Mouse (Mus musculus) limb, embryonic 10.5 days (tissue): ENCODE data around the gene Akr1c19. TPM values are rescaled to one million over a fixed set of nuclear protein-coding genes. Genes with fewer than 3 reads are reported as not detected.
"Not testable (repeated sequence)": the region's sequence is repeated elsewhere in the genome, so short reads cannot be mapped to it uniquely, and the experiment has no call there.

ENCODE experiments used
- DNase-seq: peaks from one replicate; pipeline ENCODE4 v3.0.0-alpha.2; 2017; ENCODE audit warnings: low spot score
- H3K27ac ChIP-seq: fragments of 300-500 bp; sonication (generic); 2 replicates; pipeline ENCODE4 v1.5.1; 2016; ENCODE audit warnings: mild to moderate bottlenecking
- H3K27me3 ChIP-seq: fragments of 300-500 bp; sonication (generic); 2 replicates; pipeline ENCODE4 v1.6.1; 2016; ENCODE audit warnings: low read depth, mild to moderate bottlenecking; ENCODE audit not compliant: poor library complexity, severe bottlenecking
- H3K36me3 ChIP-seq: fragments of 300-500 bp; sonication (generic); 2 replicates; pipeline ENCODE4 v1.6.1; 2016; ENCODE audit warnings: mild to moderate bottlenecking, moderate library complexity
- H3K4me1 ChIP-seq: fragments of 300-500 bp; sonication (generic); 2 replicates; pipeline ENCODE4 v1.6.1; 2016
- H3K4me3 ChIP-seq: fragments of 300-500 bp; sonication (generic); 2 replicates; pipeline ENCODE4 v1.5.1; 2016; ENCODE audit warnings: mild to moderate bottlenecking, moderate library complexity
- H3K9me3 ChIP-seq: fragments of 300-500 bp; sonication (generic); replicated peaks from 2 replicates; pipeline ENCODE4 v1.6.1; 2016; ENCODE audit warnings: mild to moderate bottlenecking
- WGBS: fragments of 180-500 bp; shearing (Covaris S2); methylation state at CpG from one replicate; pipeline ENCODE4 v1.1.7; 2016; 5-methylcytosine and 5-hydroxymethylcytosine counted together
- polyA plus RNA-seq: library from polyadenylated mRNA; unstranded; fragments of >200 nt; fragmentation: Nextera tagmentation; extraction: Ambion mirVana; gene quantifications from 2 replicates; pipeline ENCODE4 v1.2.1, GENCODE M21; 2016

Akr1c19 gene
- polyA plus RNA-seq, 1 experiment from 2014 or later, result 0.76 TPM

DNA sequence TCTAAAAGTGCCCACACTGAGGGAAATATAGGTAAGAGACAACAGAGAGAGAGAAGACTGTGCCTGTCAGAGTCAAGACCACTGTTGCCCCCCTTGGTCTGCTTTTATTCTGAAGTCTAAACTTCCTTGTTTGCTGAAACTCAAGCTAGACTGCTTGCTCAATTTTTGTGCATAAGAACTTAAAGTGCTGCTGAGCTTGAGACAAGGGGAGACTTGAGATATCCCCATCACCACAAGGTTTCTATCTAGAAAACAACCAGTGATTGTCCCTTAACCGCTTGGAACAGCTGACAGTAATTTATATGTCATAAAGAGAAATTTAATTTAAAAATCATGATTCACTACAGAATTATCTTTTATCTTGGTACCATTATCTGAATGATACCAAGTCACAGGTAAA lies 4.6 kb downstream of the Akr1c19 start:
- H3K27ac ChIP-seq, result no peak overlapping the region
- 85% methylated on average over 1 of the region's 1 CpGs for WGBS
- no peak for DNase-seq
- H3K27me3 ChIP-seq, result no peaks in the 10 kb centered on the region
- no peaks in the 10 kb centered on the region for H3K9me3 ChIP-seq
- no peak overlapping the region for H3K4me3 ChIP-seq
- H3K4me1 ChIP-seq, result no peaks in the 10 kb centered on the region
- H3K36me3 ChIP-seq, result no peaks in the 10 kb centered on the region

DNA sequence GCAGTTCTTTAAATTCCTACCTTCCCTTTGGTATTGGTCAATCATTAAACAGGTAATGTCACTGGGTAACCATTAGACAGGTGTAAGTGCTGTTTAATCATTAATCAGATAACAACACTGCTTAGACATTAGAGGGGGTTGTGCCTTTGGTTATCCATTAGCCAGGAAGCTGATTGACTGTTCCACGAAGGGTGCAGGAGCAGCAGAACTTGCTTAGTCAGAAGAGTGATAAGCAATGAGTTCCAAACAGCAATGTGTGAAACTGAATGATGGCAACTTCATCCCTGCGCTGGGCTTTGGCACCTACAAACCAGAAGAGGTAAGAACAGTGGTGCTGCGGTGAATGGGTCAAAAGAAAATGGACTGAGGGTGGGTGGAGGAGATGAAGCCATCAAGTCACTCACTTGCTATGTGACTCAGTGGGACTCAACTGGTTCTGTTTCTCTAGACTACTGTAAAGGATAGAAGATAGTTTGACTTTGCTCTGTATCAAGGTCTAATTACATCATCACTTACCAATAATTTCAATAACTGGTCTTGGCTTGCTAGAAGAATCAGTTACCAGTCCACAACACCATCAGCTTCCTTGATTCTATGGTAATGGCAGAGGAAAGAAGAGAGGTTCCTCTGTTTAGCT lies 5.2 kb downstream of the Akr1c19 start:
- WGBS, result 84% methylated on average over 3 of the region's 3 CpGs

DNA sequence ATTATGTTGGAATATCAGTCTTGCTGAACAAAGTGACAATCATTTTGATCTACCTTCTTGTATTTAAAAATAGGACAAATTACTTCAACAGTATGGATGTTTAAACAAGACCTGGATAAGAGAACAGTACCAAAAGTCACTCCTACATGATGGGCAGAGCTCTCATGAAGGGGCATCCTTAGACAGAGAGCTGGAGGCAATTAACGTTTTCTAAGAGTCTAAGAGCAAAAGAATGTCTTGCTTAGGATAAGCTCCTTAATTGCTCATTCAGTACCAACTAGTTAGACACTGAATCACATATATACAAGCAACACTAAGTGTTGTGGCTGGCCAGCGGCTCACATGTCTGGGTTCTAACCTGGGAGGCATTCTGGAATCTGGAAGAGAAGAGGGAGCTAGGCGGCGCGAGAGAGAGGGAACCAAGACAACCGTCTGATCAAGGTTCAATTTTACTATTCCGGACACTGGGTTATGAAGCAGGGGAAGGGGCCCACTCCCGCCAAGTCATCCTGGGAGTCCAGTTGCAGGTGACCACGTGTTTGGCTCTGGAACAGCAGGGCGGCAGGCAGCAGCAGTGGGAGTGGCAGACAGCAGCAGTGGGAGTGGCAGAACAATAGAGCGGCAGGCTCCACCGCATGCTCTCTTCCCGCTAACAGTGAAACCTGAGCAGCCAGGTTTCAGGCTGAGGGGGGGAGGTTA lies 16.5 kb downstream of the Akr1c19 start:
- DNase-seq, result peak; percentile 86
- H3K36me3 ChIP-seq, result no peaks in the 10 kb centered on the region
- peak overlapping the region; percentile 75 for H3K27ac ChIP-seq
- 4% methylated on average over 13 of the region's 13 CpGs for WGBS
- no peaks in the 10 kb centered on the region for H3K9me3 ChIP-seq
- H3K27me3 ChIP-seq, result no peaks in the 10 kb centered on the region
- H3K4me1 ChIP-seq, result peaks cover 10% of the 10 kb centered on the region
- H3K4me3 ChIP-seq, result peak overlapping the region; percentile 36

More for the DNA sequence above, 5.2 kb downstream of the Akr1c19 start:
- H3K4me1 ChIP-seq, result no peaks in the 10 kb centered on the region
- H3K27ac ChIP-seq, result no peak overlapping the region
- H3K4me3 ChIP-seq, result no peak overlapping the region
- DNase-seq, result no peak
- H3K36me3 ChIP-seq, result no peaks in the 10 kb centered on the region
- H3K27me3 ChIP-seq, result no peaks in the 10 kb centered on the region
- H3K9me3 ChIP-seq, result no peaks in the 10 kb centered on the region

DNA sequence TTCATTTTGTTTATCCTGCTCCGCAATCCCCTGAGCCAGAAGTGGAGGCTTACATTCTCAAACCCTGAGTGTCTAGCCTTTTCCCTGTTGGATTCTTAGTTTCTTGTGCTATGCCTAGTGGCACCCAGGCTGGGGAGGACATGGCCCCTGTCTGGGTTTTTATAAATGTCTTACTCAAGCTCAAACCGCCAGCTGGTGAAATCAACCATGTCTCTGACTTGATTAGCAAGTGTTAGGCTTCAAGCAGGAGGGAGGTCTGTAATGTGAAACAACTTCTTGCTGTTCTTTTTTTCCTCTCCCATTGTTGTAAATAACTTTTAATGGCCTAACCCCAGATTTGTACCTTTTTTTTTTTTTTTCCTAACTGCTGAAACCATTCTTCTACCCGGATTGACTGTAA lies 20.8 kb downstream of the Akr1c19 start:
- peaks cover 10% of the 10 kb centered on the region for H3K4me1 ChIP-seq
- no peak overlapping the region for H3K4me3 ChIP-seq
- H3K9me3 ChIP-seq, result no peaks in the 10 kb centered on the region
- no peaks in the 10 kb centered on the region for H3K36me3 ChIP-seq
- no peaks in the 10 kb centered on the region for H3K27me3 ChIP-seq
- H3K27ac ChIP-seq, result no peak overlapping the region
- no peak for DNase-seq
- 56% methylated on average over 3 of the region's 3 CpGs for WGBS

DNA sequence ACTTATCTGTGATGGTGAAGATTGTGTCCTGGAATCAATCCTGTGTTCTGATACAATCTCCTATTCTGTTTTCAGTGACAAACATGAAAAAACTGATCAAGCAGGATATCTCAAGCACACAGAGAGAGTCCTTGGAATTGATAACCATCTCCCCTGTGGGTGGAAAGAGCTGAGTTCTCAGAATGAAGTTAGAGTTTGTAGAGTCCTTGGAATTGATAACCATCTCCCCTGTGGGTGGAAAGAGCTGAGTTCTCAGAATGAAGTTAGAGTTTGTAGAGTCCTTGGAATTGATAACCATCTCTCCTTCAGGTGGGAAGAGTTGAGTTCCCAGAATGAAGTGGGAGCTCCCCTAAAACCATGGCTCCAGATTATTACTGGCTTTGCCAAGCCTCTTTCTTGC lies 28.4 kb downstream of the Akr1c19 start:
- H3K27ac ChIP-seq, DNase-seq, H3K4me3 ChIP-seq, H3K27me3 ChIP-seq, H3K4me1 ChIP-seq, H3K36me3 ChIP-seq, H3K9me3 ChIP-seq: not testable (repeated sequence)

DNA sequence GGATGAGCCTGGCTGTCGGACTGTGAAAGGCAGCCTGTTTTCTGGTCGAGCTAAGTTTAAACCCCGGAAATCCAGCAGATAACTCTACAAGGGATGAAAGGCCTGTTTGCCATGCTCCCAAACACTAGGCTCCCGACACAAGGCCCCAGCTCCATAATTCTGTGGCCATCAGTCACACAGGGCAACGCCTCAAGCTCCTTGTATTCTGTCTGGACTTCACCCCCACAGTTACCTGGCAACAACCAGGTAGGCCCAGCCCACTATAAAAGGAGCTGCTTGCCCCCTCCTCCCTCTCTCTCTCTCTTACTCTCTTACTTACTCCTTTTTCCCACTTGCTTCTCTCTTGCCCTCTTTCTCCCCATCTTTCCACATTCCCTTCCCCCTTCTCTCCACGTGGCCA lies 28.8 kb downstream of the Akr1c19 start:
- Histone ChIP-seq H3K27ac (no peak overlapping the region), H3K4me3 (no peak overlapping the region), H3K4me1 (no peaks in the 10 kb centered on the region), H3K9me3 (no peaks in the 10 kb centered on the region), H3K27me3 (no peaks in the 10 kb centered on the region), H3K36me3 (no peaks in the 10 kb centered on the region)
- DNase-seq, result no peak
- WGBS, result 92% methylated on average over 6 of the region's 6 CpGs

DNA sequence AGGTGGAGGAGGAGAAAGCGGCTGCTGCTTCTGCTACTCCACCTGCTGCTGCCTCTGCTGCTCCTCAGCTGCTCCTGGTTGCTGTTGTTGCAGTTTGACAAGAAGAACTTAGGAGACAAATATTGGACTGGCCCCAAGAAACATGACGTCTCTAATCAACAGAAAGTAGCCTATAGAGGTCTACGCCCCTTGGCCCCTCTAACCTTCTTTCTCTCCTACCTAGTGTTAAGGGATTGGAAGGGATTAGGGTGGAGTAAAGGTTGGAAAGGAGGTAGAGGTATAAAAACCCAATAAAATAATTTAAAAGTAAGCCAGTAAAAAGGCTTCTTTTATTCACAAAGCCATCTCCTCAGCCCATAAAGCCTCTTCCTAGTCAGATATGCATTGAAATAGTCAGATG lies 36.1 kb downstream of the Akr1c19 start:
- Histone ChIP-seq H3K27me3 (no peaks in the 10 kb centered on the region), H3K27ac (no peak overlapping the region), H3K4me1 (no peaks in the 10 kb centered on the region), H3K9me3 (no peaks in the 10 kb centered on the region), H3K36me3 (no peaks in the 10 kb centered on the region), H3K4me3 (no peak overlapping the region)
- no peak for DNase-seq
- 88% methylated on average over 3 of the region's 3 CpGs for WGBS

DNA sequence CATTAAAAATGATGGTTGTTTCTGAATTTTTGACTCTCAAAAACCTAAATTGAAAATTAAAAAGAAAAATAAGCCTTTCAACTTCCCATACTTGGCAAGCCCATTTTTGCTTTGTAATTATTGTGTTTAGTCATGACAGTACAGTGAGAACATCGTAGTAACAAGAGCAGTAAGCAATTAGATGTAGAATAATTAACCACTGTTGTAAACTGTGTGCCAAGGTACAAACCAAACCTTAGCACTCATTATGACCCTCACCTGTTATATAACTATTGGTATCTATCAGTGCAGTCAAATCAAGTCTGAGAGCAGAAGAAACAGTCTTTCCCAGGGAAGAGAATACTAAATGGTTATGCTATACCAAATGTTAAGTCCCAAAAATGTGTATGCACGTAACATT lies 36.5 kb downstream of the Akr1c19 start:
- Histone ChIP-seq H3K27me3 (no peaks in the 10 kb centered on the region), H3K4me3 (no peak overlapping the region), H3K4me1 (no peaks in the 10 kb centered on the region), H3K9me3 (no peaks in the 10 kb centered on the region), H3K36me3 (no peaks in the 10 kb centered on the region), H3K27ac (no peak overlapping the region)
- 92% methylated on average over 2 of the region's 2 CpGs for WGBS
- no peak for DNase-seq

DNA sequence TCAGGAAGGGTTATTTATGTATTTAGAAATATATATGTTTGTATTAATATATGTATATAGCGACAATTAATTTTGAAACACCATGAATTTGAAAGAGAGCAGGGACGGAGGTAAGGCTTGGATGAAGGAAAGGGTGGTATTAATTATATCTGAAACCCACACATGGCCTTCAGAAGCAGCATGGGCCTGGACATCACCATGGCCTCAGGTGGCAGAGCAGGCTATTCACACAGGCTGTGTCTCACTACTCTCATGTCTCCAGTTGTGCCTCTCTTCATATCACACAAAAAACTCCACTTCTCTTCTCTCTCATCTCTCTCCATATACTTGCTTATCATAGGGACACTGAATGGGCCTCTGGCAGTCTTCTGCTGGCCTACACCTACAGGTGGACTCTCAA lies 37.0 kb downstream of the Akr1c19 start:
- H3K4me1 ChIP-seq, H3K27ac ChIP-seq, H3K27me3 ChIP-seq, H3K9me3 ChIP-seq, H3K36me3 ChIP-seq, DNase-seq, H3K4me3 ChIP-seq: not testable (repeated sequence)
- 85% methylated on average over 2 of the region's 2 CpGs for WGBS

DNA sequence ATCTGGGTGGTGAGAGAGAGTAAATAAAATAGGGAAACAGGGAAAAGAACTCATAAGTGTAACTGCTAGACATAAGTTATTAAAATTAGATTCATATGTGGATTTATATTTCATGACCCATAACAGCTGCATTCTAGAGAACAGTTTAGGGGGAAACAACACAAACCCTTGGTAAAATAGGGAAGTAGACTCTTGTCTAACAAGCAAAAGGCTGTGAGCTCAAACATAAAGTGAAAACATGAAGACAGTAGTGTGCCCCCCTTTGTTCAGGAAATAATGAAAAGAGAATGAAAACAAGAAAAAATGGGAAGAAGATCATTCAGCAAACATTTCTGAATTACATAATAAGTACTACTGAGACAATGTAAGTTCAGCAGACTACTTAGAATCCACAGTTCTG lies 42.4 kb downstream of the Akr1c19 start:
- H3K4me1 ChIP-seq, result no peaks in the 10 kb centered on the region
- no peak overlapping the region for H3K4me3 ChIP-seq
- no peak overlapping the region for H3K27ac ChIP-seq
- H3K9me3 ChIP-seq, result no peaks in the 10 kb centered on the region
- H3K36me3 ChIP-seq, result no peaks in the 10 kb centered on the region
- no peaks in the 10 kb centered on the region for H3K27me3 ChIP-seq
- no peak for DNase-seq

DNA sequence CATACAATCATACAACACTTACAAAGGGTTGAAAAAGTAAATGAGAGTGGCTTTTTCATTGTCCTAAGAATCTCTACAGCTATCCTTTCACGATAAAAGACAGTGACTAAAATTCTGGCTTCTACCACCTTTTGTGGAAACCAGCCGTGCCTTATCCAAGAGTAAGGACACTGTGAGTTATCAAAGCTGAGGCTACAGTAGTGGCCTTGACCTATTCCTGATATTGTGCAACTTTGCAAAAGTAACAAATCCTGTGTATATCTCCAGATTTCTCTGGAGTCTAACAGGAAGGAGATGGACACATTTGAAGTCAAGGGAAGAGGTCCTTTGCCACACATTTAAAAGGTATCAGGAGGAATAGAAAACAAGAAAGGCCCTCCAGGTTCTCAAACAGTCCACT lies 49.0 kb downstream of the Akr1c19 start:
- H3K27ac ChIP-seq, result no peak overlapping the region
- DNase-seq, result no peak
- no peaks in the 10 kb centered on the region for H3K4me1 ChIP-seq
- H3K27me3 ChIP-seq, result no peaks in the 10 kb centered on the region
- no peaks in the 10 kb centered on the region for H3K9me3 ChIP-seq
- 94% methylated on average over 2 of the region's 2 CpGs for WGBS
- H3K36me3 ChIP-seq, result no peaks in the 10 kb centered on the region
- no peak overlapping the region for H3K4me3 ChIP-seq

DNA sequence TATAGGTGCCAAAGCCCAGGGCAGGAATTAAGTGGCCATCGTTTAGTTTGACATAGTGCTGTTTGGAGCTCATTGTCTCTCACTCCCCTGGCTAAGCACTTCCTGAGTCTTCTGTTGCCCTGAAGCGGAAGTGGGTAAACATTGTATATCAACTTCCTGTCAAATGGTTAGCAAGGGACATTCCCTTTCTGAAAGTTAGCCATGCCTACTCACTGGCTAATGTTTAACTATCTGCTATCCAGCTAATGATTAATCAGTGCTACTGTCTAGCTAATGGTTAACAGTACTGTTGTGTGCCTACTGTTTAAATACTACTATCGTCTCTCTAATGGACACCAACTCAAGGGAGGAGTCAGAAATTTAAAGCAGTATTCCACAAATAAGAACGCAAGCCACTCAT lies 50.8 kb downstream of the Akr1c19 start, which contains the start of gene Akr1c12:
TSS of gene Akr1c12 (minus strand) at position 150 of the 400 bp plus-strand sequence.
- Histone ChIP-seq H3K4me3 (no peak within 1 kb of the TSS), H3K27ac (no peak within 1 kb of the TSS), H3K27me3 (no peaks in the 10 kb centered on the region), H3K4me1 (no peaks in the 10 kb centered on the region), H3K9me3 (no peaks in the 10 kb centered on the region), H3K36me3 (no peaks in the 10 kb centered on the region)
- 73% methylated on average over 4 of the region's 4 CpGs for WGBS
- DNase-seq, result no peak

DNA sequence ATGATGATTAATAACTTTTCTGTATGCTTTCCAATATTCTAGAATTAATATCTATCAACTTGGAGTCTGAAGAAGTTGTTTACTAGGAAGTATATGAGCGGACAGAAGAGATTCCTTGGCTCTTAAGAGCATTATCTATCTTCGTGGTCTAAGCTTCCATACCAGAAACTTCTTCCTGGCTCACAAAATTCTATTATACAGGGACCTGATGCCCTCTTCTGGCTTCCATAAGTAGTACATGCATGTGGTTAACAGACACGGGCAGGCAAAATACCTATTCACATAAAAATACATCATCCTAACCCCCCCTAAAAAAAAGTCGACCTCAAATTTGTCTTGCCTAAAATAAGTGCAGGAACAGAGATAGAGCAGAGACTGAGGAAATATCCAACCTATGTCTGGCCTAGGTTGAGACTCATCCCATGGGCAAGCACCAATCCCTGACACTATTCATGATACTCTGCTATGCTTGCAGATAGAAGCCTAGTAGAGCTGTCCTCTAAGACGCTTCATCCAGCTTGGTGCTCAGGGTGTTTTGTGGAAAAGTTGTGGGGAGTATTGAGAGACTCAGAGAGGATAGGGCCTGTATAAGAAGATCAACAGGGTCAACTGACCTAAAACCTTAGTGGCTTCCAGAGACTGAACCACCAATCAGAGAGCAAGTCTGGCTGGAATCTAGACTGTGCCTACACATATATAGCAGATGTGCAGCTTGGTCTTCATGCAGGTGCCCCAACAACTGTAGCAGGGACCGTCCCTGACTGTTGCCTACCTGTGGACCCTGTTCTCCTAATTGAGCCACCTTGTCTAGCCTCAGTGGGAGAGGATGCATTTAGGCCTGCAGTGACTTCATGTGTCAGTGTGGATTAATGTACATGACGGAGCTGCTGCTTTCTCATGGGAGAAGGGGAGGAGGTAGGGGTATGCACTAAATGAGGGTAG lies 53.2 kb downstream of the Akr1c19 start:
- Histone ChIP-seq H3K27me3 (no peaks in the 10 kb centered on the region), H3K27ac (no peak overlapping the region), H3K9me3 (no peaks in the 10 kb centered on the region), H3K4me3 (no peak overlapping the region), H3K36me3 (no peaks in the 10 kb centered on the region), H3K4me1 (no peaks in the 10 kb centered on the region)
- WGBS, result 45% methylated on average over 7 of the region's 7 CpGs
- DNase-seq, result no peak
